Mouse (Mus musculus) B cell, adult (primary cell): ENCODE results near the gene Tmem233. TPM values are rescaled to one million over a fixed set of nuclear protein-coding genes. Genes with fewer than 3 reads are reported as not detected.

Source experiments
- total RNA-seq: library from RNA; stranded (reverse); gene quantifications from 4 replicates; pipeline ENCODE4 v1.2.4, GENCODE M21; 2023; ENCODE audit not compliant: inconsistent age

The Tmem233 gene
- not detected in 4 replicates for total RNA-seq

GRCm38 (mm10) chr5:116083081-116083480 is at the start of gene Tmem233:
Tmem233 (minus strand) TSS chr5:116083244.

GRCm38 (mm10) chr5:116024327-116024739 is 58.7 kb downstream of the Tmem233 start, which contains the start of gene Prkab1:
Prkab1 (minus strand) TSS chr5:116024508.

Other genes starting within 250 kb of the Tmem233 start
- 4.0 to 6.8 TPM (median 5.0 TPM) in 4 replicates for gene Cit, start 238.0 kb downstream of the Tmem233 start, total RNA-seq
- gene Prkab1, start 58.7 kb downstream of the Tmem233 start, total RNA-seq: 75.0 to 85.7 TPM (median 81.7 TPM) in 4 replicates
- gene Ccdc60, start 205.7 kb upstream of the Tmem233 start, total RNA-seq: not detected in 4 replicates